Mouse (Mus musculus): ENCODE results near the gene Tkt. TPM values are rescaled to one million over a fixed set of nuclear protein-coding genes. Genes with fewer than 3 reads are reported as not detected.

Tkt gene
- total and polyA plus RNA-seq, 2 experiments: 115 to 166 TPM

GRCm38 (mm10) chr14:30579882-30580281 lies 31.7 kb downstream of the Tkt start:
- Histone ChIP-seq H3K79me2 (ENCODE audit: control insufficient read depth, insufficient read depth, low read length) (no peaks in the 10 kb centered on the region), H3K9ac (ENCODE audit: low read depth, low read length) (no peak overlapping the region), H3K27ac (replicated peaks; ENCODE audit: insufficient read depth, low read depth, low read length) (no peak overlapping the region), H3K4me1 (ENCODE audit: control insufficient read depth, insufficient read depth, low read length) (no peaks in the 10 kb centered on the region), H3K4me3 (ENCODE audit: insufficient read depth, low read depth, low read length) (no peak overlapping the region), H3K36me3 (ENCODE audit: control insufficient read depth, insufficient read depth, low read length) (0 out of 2 replicates have a peak, but pooled peaks cover under 1% of the 10 kb centered on the region), H3K27me3 (ENCODE audit: control insufficient read depth, insufficient read depth, low read length) (no peaks in the 10 kb centered on the region)
- TF ChIP-seq CTCF (IDR thresholded peaks at IDR 0.05; ENCODE audit: low read depth, low read length) (no peak), POLR2A (IDR thresholded peaks at IDR 0.05; ENCODE audit: extremely low read depth, insufficient read depth, low read length) (no peak)
- 59% methylated on average over 5 of the region's 5 CpGs for WGBS
- no peak for DNase-seq (ENCODE audit: extremely low read depth, low read depth, low spot score)

GRCm38 (mm10) chr14:30581238-30581637 lies 33.1 kb downstream of the Tkt start:
- Histone ChIP-seq H3K79me2 (ENCODE audit: control insufficient read depth, insufficient read depth, low read length) (no peaks in the 10 kb centered on the region), H3K4me3 (ENCODE audit: insufficient read depth, low read depth, low read length) (no peak overlapping the region), H3K4me1 (ENCODE audit: control insufficient read depth, insufficient read depth, low read length) (no peaks in the 10 kb centered on the region), H3K27ac (replicated peaks; ENCODE audit: insufficient read depth, low read depth, low read length) (no peak overlapping the region), H3K36me3 (ENCODE audit: control insufficient read depth, insufficient read depth, low read length) (no peaks in the 10 kb centered on the region), H3K27me3 (ENCODE audit: control insufficient read depth, insufficient read depth, low read length) (no peaks in the 10 kb centered on the region), H3K9ac (ENCODE audit: low read depth, low read length) (no peak overlapping the region)
- no peak for DNase-seq (ENCODE audit: extremely low read depth, low read depth, low spot score)
- WGBS: 88% methylated on average over 1 of the region's 1 CpGs
- TF ChIP-seq CTCF (IDR thresholded peaks at IDR 0.05; ENCODE audit: low read depth, low read length) (no peak), POLR2A (IDR thresholded peaks at IDR 0.05; ENCODE audit: extremely low read depth, insufficient read depth, low read length) (no peak)

- no peak for DNase-seq (ENCODE audit: extremely low read depth, low read depth, low spot score)
- H3K27me3 ChIP-seq (ENCODE audit: control insufficient read depth, insufficient read depth, low read length): no peaks in the 10 kb centered on the region
These were observed 35.9 kb downstream of the Tkt start for GRCm38 (mm10) chr14:30584077-30584476.

GRCm38 (mm10) chr14:30584497-30585251 lies 36.5 kb downstream of the Tkt start:
- Histone ChIP-seq H3K9ac (ENCODE audit: low read depth, low read length) (no peak overlapping the region), H3K36me3 (ENCODE audit: control insufficient read depth, insufficient read depth, low read length) (no peaks in the 10 kb centered on the region), H3K4me3 (ENCODE audit: insufficient read depth, low read depth, low read length) (no peak overlapping the region), H3K27me3 (ENCODE audit: control insufficient read depth, insufficient read depth, low read length) (no peaks in the 10 kb centered on the region), H3K79me2 (ENCODE audit: control insufficient read depth, insufficient read depth, low read length) (no peaks in the 10 kb centered on the region), H3K4me1 (ENCODE audit: control insufficient read depth, insufficient read depth, low read length) (no peaks in the 10 kb centered on the region), H3K27ac (replicated peaks; ENCODE audit: insufficient read depth, low read depth, low read length) (no peak overlapping the region)
- WGBS: 64% methylated on average over 19 of the region's 19 CpGs
- no peak for DNase-seq (ENCODE audit: extremely low read depth, low read depth, low spot score)
- no peak for TF ChIP-seq POLR2A (IDR thresholded peaks at IDR 0.05; ENCODE audit: extremely low read depth, insufficient read depth, low read length)
- no peak for TF ChIP-seq CTCF (IDR thresholded peaks at IDR 0.05; ENCODE audit: low read depth, low read length)

More at GRCm38 (mm10) chr14:30584077-30584476, 35.9 kb downstream of the Tkt start:
- Histone ChIP-seq H3K36me3 (ENCODE audit: control insufficient read depth, insufficient read depth, low read length) (no peaks in the 10 kb centered on the region), H3K4me1 (ENCODE audit: control insufficient read depth, insufficient read depth, low read length) (no peaks in the 10 kb centered on the region), H3K4me3 (ENCODE audit: insufficient read depth, low read depth, low read length) (no peak overlapping the region), H3K9ac (ENCODE audit: low read depth, low read length) (no peak overlapping the region), H3K27ac (replicated peaks; ENCODE audit: insufficient read depth, low read depth, low read length) (no peak overlapping the region), H3K79me2 (ENCODE audit: control insufficient read depth, insufficient read depth, low read length) (no peaks in the 10 kb centered on the region)
- no peak for TF ChIP-seq POLR2A (IDR thresholded peaks at IDR 0.05; ENCODE audit: extremely low read depth, insufficient read depth, low read length)
- TF ChIP-seq CTCF (IDR thresholded peaks at IDR 0.05; ENCODE audit: low read depth, low read length): no peak
- 68% methylated on average over 2 of the region's 2 CpGs for WGBS

- no peaks in the 10 kb centered on the region for H3K27me3 ChIP-seq (ENCODE audit: control insufficient read depth, insufficient read depth, low read length)
- no peak for DNase-seq (ENCODE audit: extremely low read depth, low read depth, low spot score)
- H3K36me3 ChIP-seq (ENCODE audit: control insufficient read depth, insufficient read depth, low read length): no peaks in the 10 kb centered on the region
- H3K79me2 ChIP-seq (ENCODE audit: control insufficient read depth, insufficient read depth, low read length): no peaks in the 10 kb centered on the region
- no peaks in the 10 kb centered on the region for H3K4me1 ChIP-seq (ENCODE audit: control insufficient read depth, insufficient read depth, low read length)
- TF ChIP-seq POLR2A (IDR thresholded peaks at IDR 0.05; ENCODE audit: extremely low read depth, insufficient read depth, low read length) (no peak), CTCF (IDR thresholded peaks at IDR 0.05; ENCODE audit: low read depth, low read length) (no peak)
- no peak overlapping the region for H3K9ac ChIP-seq (ENCODE audit: low read depth, low read length)
- WGBS: 86% methylated on average over 5 of the region's 5 CpGs
- H3K27ac ChIP-seq (replicated peaks; ENCODE audit: insufficient read depth, low read depth, low read length): no peak overlapping the region
- H3K4me3 ChIP-seq (ENCODE audit: insufficient read depth, low read depth, low read length): no peak overlapping the region
These were observed 37.2 kb downstream of the Tkt start for GRCm38 (mm10) chr14:30585323-30585722.

- TF ChIP-seq POLR2A (IDR thresholded peaks at IDR 0.05; ENCODE audit: extremely low read depth, insufficient read depth, low read length): no peak
- no peak for TF ChIP-seq CTCF (IDR thresholded peaks at IDR 0.05; ENCODE audit: low read depth, low read length)
- DNase-seq (ENCODE audit: extremely low read depth, low read depth, low spot score): no peak
- H3K4me3 ChIP-seq (ENCODE audit: insufficient read depth, low read depth, low read length): no peak overlapping the region
- H3K27ac ChIP-seq (replicated peaks; ENCODE audit: insufficient read depth, low read depth, low read length): no peak overlapping the region
- WGBS: 62% methylated on average over 7 of the region's 7 CpGs
- H3K9ac ChIP-seq (ENCODE audit: low read depth, low read length): no peak overlapping the region
- H3K36me3 ChIP-seq (ENCODE audit: control insufficient read depth, insufficient read depth, low read length): no peaks in the 10 kb centered on the region
- no peaks in the 10 kb centered on the region for H3K27me3 ChIP-seq (ENCODE audit: control insufficient read depth, insufficient read depth, low read length)
- no peaks in the 10 kb centered on the region for H3K4me1 ChIP-seq (ENCODE audit: control insufficient read depth, insufficient read depth, low read length)
- no peaks in the 10 kb centered on the region for H3K79me2 ChIP-seq (ENCODE audit: control insufficient read depth, insufficient read depth, low read length)
These were observed 38.8 kb downstream of the Tkt start for GRCm38 (mm10) chr14:30586780-30587461.

All from liver, adult 2 months (tissue).